Mouse (Mus musculus): Measurements from ENCODE around the gene Efemp2. TPM values are rescaled to one million over a fixed set of nuclear protein-coding genes. Genes with fewer than 3 reads are reported as not detected.

The Efemp2 gene
- total RNA-seq, 2 experiments from 2014 or later: 56.9 to 91.1 TPM

DNA sequence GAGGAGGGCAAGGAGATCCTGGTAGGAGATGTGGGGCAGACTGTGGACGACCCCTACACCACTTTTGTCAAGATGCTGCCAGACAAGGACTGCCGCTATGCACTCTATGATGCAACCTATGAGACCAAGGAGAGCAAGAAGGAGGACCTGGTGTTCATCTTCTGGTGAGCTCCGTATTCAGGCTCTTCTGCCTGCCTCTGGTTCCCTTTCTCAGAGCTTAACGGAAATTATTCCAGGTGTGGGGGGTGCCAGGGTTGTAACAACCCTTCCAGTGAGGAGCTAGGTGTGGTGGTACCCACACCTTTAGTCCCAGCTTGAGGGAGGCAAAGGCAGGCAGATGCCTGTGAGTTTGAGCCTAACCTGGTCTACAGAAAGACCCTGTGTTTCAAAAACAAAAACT is 18.9 kb downstream of the Efemp2 start:
- peak in 1 of 2 experiments; percentile 19 for DNase-seq (ENCODE audit: low spot score in 2 of 2)

DNA sequence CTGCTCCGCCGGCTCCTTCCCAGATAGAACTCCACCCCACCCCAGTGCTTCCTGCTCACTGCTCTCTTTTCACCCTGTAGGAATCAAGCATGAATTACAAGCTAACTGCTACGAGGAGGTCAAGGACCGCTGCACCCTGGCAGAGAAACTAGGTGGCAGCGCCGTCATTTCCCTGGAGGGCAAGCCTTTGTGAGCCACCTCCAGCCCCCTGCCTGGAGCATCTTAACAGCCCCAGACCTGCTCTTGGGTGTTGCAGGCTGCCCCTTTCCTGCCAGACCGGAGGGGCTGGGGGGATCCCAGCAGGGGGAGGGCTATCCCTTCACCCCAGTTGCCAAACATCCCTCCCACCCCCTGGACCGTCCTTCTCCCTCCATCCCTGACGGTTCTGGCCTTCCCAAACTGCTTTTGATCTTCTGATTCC is 19.6 kb downstream of the Efemp2 start:
- DNase-seq (ENCODE audit: low spot score in 2 of 2): peak in 1 of 2 experiments; percentile 23

DNA sequence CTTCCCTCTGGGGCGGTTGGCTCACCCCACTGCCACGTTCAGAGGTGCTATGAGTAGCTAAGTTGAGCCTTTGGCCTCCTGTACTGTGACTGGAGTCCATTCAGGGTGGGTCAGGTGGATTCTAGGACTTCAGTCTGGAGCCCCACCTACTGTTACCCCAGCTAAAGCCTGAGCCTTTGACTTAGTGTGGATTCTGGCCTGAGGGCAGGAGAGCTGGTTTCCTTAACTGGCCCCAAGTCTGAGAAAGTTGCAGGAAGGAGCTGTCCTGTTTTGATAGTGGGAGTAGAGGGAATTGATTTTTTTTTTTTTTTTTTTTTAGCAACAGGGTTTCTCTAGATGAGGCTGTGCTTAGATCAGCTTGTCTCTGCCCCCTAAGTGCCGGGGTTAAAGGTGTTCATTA is 20.6 kb downstream of the Efemp2 start:
- no peak for DNase-seq (ENCODE audit: low spot score in 2 of 2)

DNA sequence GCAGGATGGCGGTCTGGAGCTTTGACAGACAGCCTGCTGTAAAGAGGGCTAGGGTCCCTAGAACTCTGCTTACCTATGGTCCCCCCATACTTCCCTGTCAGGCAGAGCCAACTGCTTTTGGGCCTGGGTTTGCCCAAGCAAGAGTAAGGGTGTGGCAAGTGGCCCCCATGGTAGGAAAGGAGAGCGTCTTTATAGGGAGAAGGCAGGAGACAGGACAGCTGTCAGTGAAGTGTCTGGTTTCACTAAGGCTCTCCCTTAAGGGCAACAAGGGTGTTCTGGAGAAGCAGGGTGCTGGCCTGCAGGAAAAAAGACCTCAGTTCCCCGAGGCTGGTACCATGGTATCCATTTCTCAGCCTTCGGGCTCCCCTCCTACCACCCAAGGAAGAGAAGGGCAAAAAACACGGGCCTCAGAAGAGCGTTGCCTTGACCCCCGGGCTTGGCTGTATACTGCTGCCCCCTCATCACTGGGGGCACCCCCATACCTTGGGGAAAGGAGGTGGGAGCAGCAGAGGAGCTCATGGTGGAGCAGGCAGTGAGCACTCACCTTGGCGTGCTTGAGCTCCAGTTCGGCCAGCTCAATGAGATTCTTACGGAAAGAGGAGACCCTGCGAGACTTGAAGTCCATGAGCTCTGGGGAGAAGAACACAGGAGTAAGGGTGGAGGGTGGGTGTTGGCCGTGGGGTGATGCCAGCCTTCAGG is 21.7 kb downstream of the Efemp2 start:
- DNase-seq (ENCODE audit: low spot score in 2 of 2): no peak

DNA sequence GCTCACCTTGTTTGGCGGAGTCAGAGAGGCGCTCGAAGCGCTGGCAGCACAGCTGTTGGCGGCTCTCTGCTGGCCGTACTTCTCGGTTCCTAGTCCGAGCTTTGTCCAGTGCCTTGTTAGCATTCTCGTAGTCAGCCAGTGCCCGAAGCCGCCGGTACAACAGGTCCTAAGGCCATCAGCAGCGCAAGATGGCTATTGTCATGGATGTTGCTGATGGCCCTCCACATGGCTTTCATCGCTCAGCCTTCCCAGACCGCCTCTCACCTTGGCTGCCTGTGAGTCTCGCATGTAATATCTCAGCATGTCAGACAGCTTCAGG is 22.3 kb downstream of the Efemp2 start:
- DNase-seq (ENCODE audit: low spot score in 2 of 2): peak in 1 of 2 experiments; percentile 19

DNA sequence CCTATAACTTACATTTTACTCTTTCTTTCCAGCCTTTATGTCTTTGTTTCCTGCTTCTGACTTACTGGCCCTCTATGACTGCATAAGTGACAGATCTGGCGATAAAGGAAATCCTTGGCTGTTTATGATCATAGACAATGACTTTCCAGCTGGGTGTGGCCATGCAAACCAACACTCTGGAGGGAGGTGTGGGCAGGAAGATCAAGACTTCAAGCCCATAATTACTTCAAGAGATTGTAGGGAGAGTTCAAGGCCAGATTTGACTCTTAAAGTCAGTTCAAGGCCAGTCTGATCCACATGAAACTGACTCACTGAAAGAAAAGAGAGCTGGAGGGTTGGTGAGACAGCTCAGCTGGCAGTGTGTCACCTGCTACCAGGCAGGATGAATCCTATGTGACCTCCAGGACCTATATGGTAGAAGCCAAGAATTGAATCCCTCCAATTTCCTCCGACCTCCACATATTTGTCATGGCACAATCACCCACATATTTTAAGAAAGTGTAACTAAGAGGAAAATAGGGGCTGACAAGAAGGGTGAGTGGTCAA is 26.6 kb downstream of the Efemp2 start:
- DNase-seq (ENCODE audit: low spot score in 2 of 2): no peak

DNA sequence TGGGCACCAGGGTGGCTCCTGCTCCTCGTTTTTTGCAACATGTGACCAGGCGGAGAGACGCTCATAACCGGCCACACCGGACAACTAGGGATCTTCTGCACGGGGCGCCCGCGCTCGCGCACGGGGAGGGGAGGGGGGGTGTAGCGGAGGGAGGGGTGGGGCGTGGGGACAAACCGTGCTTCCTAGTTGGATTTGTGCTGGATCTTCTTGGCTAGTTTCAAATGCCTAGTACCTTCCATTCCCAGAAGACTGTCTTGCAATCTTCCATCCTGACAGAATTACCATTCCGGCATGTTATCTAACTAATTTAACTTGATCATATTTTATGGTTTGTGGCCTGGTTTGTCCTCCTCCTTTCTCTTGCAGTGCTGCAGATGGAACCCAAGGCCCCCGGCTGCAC is 29.9 kb downstream of the Efemp2 start, which contains the start of gene 1700020D05Rik:
Gene 1700020D05Rik, minus strand, starts transcription at position 101 of the 400 bp plus-strand sequence.
- no peak for DNase-seq (ENCODE audit: low spot score in 2 of 2)

DNA sequence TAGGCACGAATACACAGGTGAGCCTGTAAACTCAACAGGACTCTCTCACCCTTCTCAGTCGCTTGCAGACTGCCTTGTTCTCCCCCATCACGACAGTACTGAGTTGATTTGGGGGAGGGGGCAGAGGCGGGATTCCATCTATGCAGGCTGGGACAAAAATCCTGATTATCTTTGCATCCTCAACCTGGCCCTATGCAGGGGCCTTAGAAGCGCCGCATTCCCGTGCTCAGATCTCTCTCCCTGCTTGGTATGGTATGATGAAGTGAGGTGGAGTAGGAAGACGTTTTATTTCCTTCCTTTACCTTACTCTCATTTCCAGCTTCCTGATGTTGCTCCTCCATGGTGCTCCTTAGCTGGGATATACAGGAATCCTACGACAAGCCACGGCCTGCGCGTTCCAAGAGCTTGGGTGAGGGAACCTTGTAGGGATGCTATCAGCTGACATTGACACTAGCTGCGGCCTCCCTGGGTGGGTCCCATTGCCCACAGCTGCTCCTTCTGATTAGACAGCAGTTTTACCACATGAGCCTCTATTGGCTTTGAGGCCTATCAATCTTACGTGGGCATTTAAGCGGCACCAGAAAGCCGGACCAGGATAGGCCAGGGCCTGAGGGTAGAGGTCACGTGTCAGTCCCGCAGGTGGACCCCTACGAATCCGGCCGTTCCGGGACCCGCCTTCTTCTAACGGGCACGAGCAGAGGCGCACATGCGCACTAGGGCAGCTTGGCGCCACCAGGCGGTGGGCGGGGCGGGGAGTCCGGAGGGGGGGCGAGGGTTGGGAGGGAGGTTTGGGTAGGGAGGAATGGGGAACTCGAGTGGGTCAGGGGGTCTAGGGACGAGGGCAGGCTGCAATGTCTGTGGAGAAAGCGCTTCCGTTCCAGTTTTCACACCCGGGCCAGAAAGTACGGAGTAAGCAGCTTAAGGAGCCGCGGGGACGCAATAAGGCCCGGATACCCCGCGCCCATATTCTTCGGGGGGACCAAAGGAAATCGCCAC is 36.6 kb downstream of the Efemp2 start, which contains the start of gene Snx32:
Gene Snx32, minus strand, starts transcription at position 508 of the 996 bp plus-strand sequence.
- DNase-seq (ENCODE audit: low spot score in 2 of 2): peak; percentile 94 to 96

DNA sequence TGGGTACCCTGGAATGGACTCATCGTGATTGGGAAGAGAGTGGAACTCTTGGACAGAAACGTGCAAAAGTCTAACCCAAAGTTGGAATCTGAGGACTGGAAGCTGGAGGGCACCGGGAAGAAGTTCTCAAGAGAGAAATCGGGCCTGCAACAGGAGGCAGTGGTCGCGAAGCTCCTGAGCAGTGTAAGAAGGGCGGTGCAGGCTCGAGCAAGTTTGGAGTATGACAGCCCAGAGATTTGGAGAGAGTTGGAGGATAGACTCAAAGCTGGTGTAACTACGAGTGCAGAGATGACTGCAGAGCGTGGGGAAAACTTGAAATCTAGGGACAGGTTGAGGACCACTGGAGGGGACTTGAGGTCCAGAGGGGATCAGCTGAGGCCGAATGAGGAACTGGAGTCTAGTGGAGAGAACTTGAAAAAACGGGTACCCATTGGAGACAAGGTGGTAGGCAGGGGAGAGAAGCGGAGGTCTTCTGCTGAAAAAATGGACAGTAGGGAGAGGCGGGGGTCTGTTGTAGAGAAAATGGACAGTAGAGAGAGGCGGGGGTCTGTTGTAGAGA is 37.4 kb downstream of the Efemp2 start:
- no peak for DNase-seq (ENCODE audit: low spot score in 2 of 2)

DNA sequence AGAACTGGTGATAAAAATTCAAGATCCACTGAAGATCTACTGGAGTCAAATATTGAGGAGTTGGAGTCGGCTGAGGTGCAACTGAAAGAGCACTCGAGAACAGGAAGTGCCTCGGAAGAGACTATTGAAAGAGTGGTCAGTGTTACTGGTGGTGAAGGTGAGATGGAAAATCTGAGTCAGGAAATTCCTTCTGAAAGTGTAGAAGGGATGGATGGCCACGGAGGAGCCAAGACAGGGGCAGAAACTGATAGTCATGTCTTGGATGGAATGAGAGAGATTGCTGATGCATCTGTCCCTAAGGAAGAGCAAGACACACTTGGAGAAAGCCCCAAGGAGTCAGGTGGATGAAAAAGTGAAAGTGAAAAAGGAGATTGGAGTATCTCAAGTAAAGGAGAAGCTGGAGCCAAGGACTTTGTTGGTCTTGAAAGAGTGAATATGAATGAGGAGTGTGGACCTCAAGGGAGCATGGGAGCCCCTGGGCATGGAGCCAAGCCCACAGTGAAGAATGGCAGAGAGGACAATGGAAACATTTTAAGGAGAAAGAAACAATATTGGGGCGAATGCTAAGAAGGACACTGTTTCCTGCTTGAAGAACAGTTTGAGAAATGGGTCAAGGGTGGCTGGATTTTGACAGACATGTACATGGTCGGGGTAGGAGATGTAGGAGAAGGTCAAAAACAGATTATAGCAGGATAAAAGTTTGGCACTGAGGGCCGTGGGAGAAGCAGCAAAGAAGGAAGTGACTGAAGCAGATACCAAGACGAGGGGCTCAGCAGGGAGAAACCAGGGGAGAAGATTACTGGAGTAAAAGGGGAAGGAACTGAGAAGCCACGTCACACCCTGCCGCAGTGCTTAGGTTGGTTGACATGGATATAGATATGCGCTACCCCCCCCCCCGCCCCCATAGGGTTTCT is 38.6 kb downstream of the Efemp2 start:
- no peak for DNase-seq (ENCODE audit: low spot score in 2 of 2)

DNA sequence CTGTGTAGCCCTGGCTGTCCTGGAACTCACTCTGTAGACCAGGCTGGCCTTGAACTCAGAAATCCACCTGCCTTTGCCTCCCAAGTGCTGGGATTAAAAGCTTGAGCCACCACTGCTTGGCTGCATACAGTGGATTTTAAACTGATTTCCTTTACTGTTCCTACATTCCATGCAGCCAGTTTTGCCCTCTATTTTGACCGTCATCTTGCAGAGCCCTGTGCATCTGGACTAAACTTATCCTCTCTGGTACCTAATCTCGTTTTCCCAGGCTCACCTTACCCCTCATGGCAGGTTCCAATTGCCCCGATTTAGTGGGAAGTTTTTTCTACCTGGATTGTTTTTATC is 39.2 kb downstream of the Efemp2 start:
- no peak for DNase-seq (ENCODE audit: low spot score in 2 of 2)

DNA sequence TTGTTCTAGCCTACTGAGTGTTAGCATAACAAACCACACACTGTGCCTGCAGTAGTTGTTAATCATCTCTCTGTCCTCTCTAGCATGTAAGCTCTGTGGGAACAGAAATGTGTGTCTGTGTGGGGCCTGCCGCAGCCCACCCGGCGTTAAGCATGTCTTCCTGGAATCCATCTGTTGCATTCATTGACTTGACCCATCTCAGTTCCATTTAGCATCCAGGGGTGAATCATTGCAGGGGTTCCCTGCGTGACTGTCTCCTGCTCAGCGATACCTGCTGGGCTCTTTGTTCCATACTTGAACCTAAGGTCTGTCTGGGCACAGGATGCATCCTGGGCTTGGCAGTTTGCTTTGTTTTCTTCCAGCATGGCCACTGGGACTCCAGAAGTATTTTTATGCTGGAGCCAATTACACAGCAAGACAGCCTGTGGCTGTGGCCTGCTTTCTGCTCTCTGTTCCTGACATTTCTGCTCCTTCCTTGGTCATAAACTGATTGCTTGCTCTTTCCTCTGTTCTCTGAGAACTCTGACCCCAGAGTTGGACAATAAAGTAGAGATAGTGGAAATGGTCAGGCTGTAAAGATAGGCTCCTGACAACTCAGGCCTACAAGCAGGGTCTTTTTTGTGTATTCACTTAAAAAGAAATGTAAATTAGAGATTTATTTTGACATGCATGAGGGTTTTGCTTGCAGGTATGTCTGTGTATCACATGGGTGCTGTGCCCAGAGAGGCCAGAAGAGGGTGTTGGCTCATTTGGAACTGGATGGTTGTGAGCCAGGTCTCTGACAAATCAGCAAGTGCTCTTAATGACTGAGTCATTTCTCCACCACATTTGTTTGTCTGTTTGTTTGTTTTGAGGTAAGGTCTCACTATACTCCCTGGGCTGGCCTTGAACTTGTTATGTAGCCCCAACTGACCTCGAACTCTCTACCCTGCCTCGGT is 42.4 kb downstream of the Efemp2 start:
- DNase-seq (ENCODE audit: low spot score in 2 of 2): no peak

DNA sequence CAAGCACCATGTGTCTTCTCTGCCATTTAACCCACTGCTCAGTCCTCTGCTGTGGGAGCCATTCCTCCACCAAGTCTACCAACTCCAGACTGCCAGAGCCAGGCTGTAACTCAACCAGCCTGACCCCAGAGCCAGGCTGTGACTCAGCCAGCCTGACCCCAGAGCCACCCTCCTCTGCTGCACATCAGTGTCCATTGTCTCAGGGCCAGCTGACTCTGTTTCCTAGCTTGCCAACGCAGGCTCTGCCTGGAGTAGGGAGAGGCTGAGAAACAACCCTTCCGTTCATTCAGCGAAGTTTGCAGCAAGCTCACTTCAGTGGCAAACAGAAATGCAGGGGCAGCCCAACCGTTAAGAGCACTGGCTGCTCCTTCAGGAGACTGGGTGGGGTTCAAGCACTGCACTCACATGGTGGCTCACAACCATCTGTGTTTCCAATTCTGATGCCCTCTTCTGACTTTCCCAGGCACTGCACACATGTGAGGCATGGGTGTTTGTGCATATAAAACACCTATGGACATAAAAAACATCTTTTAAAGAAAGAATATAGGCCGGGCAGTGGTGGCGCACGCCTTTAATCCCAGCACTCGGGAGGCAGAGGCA is 43.3 kb downstream of the Efemp2 start:
- no peak for DNase-seq (ENCODE audit: low spot score in 2 of 2)

DNA sequence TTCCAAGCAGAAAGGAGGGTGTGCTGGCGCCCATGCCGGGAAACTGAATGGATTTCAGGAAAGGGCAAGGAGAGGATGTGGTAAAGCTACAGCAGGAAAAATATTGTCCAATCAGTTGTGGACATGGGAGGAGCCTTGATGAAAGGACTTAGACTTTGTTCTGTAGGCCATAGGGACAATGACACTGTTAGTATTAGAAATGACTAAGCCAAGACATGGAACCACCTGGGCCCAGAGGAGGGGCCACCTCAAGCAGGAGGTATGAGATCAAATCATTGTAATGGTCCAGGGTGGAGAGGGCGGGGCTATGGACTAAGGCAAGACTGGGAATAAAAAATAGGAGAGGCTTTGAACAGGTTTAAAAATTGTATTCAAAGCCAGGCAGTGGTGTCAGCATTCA is 45.0 kb downstream of the Efemp2 start:
- no peak for DNase-seq (ENCODE audit: low spot score in 2 of 2)

DNA sequence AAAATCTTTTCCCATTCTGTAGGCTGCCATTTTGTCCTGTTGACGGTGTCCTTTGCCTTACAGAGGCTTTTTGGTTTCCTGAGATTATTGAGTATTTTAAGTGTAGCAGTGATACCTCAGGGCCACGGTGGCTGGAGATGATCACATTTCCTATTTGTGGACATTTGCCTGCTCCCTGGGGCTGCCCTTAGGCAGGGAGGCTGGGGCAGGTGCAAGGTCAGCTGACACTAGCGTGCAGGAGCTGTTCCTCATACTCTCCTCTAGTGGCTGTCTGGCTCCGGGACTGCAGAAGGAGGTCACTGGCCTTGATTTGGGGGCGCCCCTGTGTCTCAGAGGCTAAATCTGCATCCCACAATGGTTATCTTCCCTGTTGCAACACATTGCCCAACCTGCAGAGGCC is 51.5 kb downstream of the Efemp2 start:
- DNase-seq (ENCODE audit: low spot score in 2 of 2): no peak

DNA sequence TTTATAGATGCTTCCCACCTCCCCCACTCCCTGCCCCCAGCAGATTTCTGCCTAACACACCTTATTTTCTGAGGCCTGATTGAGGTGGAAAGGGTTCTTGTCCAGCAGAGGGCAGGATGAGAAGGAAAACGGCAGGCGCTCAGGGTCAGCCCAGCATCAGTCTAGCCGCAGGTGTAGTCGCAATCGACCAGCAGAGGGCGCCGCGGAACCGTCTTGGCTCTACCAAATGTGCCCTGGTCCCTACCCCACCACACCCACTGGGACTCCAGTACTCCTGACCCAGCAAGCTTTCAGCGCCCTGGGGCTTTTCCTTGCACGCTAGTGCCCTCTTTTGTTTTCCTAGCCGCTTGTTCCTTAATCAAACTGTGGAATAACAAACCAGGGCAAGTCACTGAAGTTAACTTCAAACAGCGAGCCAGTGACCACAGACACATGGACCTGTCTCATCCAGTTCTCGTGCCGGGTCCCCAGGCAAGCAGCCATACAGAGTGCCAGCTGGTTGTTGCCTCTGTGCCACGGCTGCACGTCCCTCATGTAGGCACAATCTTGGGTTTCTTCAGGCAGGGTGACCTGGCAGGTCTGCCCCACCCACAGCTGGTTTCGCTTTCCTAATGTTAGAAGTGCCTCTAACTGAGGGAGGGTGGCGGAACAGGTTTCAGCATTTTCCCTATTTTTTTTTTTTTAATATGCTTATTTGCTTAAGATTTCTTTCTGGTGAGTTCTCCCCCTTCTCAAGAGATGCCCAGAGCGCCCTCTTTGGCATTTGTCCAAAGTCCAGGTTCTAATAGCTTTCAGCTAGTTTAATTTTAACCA is 55.8 kb downstream of the Efemp2 start:
- peak; percentile 99 for DNase-seq (ENCODE audit: low spot score in 2 of 2)

DNA sequence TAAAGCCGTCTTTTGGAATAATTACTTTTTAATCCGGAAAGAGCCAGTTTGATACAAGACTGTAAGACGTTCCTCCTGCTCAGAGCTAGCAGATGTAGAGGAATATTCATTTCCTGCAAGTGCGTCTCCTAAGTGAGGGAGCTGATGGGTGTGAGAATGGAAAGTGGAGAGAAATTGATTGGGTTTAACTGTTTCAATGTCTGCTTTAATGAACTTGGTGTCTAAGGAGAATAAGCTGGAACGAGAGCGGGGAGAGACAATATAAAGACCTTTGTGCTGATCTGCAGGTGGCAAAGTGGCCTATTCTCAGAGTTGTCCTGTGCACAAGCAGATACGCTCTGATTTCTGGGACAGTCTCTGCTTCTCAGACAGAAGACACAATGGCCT is 56.4 kb downstream of the Efemp2 start:
- DNase-seq (ENCODE audit: low spot score in 2 of 2): no peak
